Mouse (Mus musculus): ENCODE data around the gene Zc3hav1. TPM values are rescaled to one million over a fixed set of nuclear protein-coding genes. Genes with fewer than 3 reads are reported as not detected.

Zc3hav1 gene
- polyA plus RNA-seq (2015; fragmentation: Illumina TruSeq; extraction: RNeasy Lipid Tissue Mini Kit (QIAGEN cat#74804); ENCODE audit: insufficient read depth, low read depth, low replicate concordance), result 6.6 TPM

GRCm38 (mm10) chr6:38353811-38354722 lies at the start of gene Zc3hav1:
Zc3hav1 (minus strand) TSS chr6:38354603.

GRCm38 (mm10) chr6:38381129-38381771 lies 26.8 kb upstream of the Zc3hav1 start, which contains the start of gene Ttc26:
Ttc26 (plus strand) TSS chr6:38381469.

GRCm38 (mm10) chr6:38298761-38299401 lies 55.5 kb downstream of the Zc3hav1 start, which contains the start of gene Zc3hav1l:
Zc3hav1l (minus strand) TSS chr6:38299259.

Other genes with a start within 250 kb of the Zc3hav1 start
- gene Tmem213, start 245.3 kb downstream of the Zc3hav1 start, polyA plus RNA-seq (2015; fragmentation: Illumina TruSeq; extraction: RNeasy Lipid Tissue Mini Kit (QIAGEN cat#74804); ENCODE audit: insufficient read depth, low read depth, low replicate concordance), result not detected
- 2.2 TPM for gene Atp6v0a4, start 230.0 kb downstream of the Zc3hav1 start, polyA plus RNA-seq (2015; fragmentation: Illumina TruSeq; extraction: RNeasy Lipid Tissue Mini Kit (QIAGEN cat#74804); ENCODE audit: insufficient read depth, low read depth, low replicate concordance)
- 0.57 TPM for gene D630045J12Rik, start 100.6 kb downstream of the Zc3hav1 start, polyA plus RNA-seq (2015; fragmentation: Illumina TruSeq; extraction: RNeasy Lipid Tissue Mini Kit (QIAGEN cat#74804); ENCODE audit: insufficient read depth, low read depth, low replicate concordance)
- gene Zc3hav1l, start 55.3 kb downstream of the Zc3hav1 start, polyA plus RNA-seq (2015; fragmentation: Illumina TruSeq; extraction: RNeasy Lipid Tissue Mini Kit (QIAGEN cat#74804); ENCODE audit: insufficient read depth, low read depth, low replicate concordance), result 1.0 TPM
- gene Ttc26, start 26.9 kb upstream of the Zc3hav1 start, polyA plus RNA-seq (2015; fragmentation: Illumina TruSeq; extraction: RNeasy Lipid Tissue Mini Kit (QIAGEN cat#74804); ENCODE audit: insufficient read depth, low read depth, low replicate concordance), result 1.6 TPM
- gene Ubn2, start 79.3 kb upstream of the Zc3hav1 start, polyA plus RNA-seq (2015; fragmentation: Illumina TruSeq; extraction: RNeasy Lipid Tissue Mini Kit (QIAGEN cat#74804); ENCODE audit: insufficient read depth, low read depth, low replicate concordance), result 6.9 TPM
- gene Fmc1, start 178.9 kb upstream of the Zc3hav1 start, polyA plus RNA-seq (2015; fragmentation: Illumina TruSeq; extraction: RNeasy Lipid Tissue Mini Kit (QIAGEN cat#74804); ENCODE audit: insufficient read depth, low read depth, low replicate concordance), result 30.0 TPM
- 87.4 TPM for gene Luc7l2, start 196.7 kb upstream of the Zc3hav1 start, polyA plus RNA-seq (2015; fragmentation: Illumina TruSeq; extraction: RNeasy Lipid Tissue Mini Kit (QIAGEN cat#74804); ENCODE audit: insufficient read depth, low read depth, low replicate concordance)